Mouse (Mus musculus): ENCODE data around the gene Rptor. TPM values are rescaled to one million over a fixed set of nuclear protein-coding genes. Genes with fewer than 3 reads are reported as not detected.
"Not testable (repeated sequence)": the region's sequence is repeated elsewhere in the genome, so short reads cannot be mapped to it uniquely, and the experiment has no call there.

The Rptor gene
- polyA plus RNA-seq, 1 experiment from 2014 or later = 18.3 TPM

GRCm38 (mm10) chr11:119661479-119661878, 58.8 kb downstream of the Rptor start:
- H3K27me3 ChIP-seq; H3K4me2 ChIP-seq (replicated peaks); H3K9ac ChIP-seq (replicated peaks); ATAC-seq (ENCODE audit: low FRiP score, low read depth); H3K9me3 ChIP-seq; H3K4me3 ChIP-seq; H3K36me3 ChIP-seq; H3K27ac ChIP-seq (replicated peaks): not testable (repeated sequence)
- H3K4me1 ChIP-seq = peaks cover 13% of the 10 kb centered on the region
- WGBS = 58% methylated on average over 4 of the region's 4 CpGs

GRCm38 (mm10) chr11:119663876-119664275, 61.2 kb downstream of the Rptor start:
- no peak overlapping the region for H3K9ac ChIP-seq (replicated peaks)
- no peak overlapping the region for H3K27ac ChIP-seq (replicated peaks)
- no peak for ATAC-seq (ENCODE audit: low FRiP score, low read depth)
- H3K27me3 ChIP-seq = no peaks in the 10 kb centered on the region
- H3K9me3 ChIP-seq = no peaks in the 10 kb centered on the region
- H3K4me3 ChIP-seq = no peak overlapping the region
- H3K36me3 ChIP-seq = no peaks in the 10 kb centered on the region
- H3K4me1 ChIP-seq = peaks cover 17% of the 10 kb centered on the region
- 89% methylated on average over 2 of the region's 2 CpGs for whole genome bisulfite sequencing
- H3K4me2 ChIP-seq (replicated peaks) = no peak overlapping the region

GRCm38 (mm10) chr11:119664678-119665307, 62.1 kb downstream of the Rptor start:
- H3K4me2 ChIP-seq (replicated peaks) = no peak overlapping the region
- WGBS = 81% methylated on average over 10 of the region's 10 CpGs
- no peaks in the 10 kb centered on the region for H3K9me3 ChIP-seq
- no peaks in the 10 kb centered on the region for H3K27me3 ChIP-seq
- ATAC-seq (ENCODE audit: low FRiP score, low read depth) = no peak
- H3K9ac ChIP-seq (replicated peaks) = no peak overlapping the region
- no peak overlapping the region for H3K27ac ChIP-seq (replicated peaks)
- no peak overlapping the region for H3K4me3 ChIP-seq
- H3K4me1 ChIP-seq = peaks cover 17% of the 10 kb centered on the region
- no peaks in the 10 kb centered on the region for H3K36me3 ChIP-seq

GRCm38 (mm10) chr11:119665308-119665702, 62.6 kb downstream of the Rptor start:
- 96% methylated on average over 5 of the region's 5 CpGs for WGBS

GRCm38 (mm10) chr11:119666567-119667108, 63.9 kb downstream of the Rptor start:
- no peak for ATAC-seq (ENCODE audit: low FRiP score, low read depth)
- Histone ChIP-seq H3K4me3 (no peak overlapping the region), H3K36me3 (no peaks in the 10 kb centered on the region), H3K4me1 (peaks cover 17% of the 10 kb centered on the region), H3K27me3 (no peaks in the 10 kb centered on the region), H3K27ac (replicated peaks) (0 out of 2 replicates have a peak overlapping the region, but pooled peaks have one; percentile 11), H3K9ac (replicated peaks) (no peak overlapping the region), H3K4me2 (replicated peaks) (no peak overlapping the region), H3K9me3 (no peaks in the 10 kb centered on the region)
- WGBS = 20% methylated on average over 2 of the region's 2 CpGs

More at GRCm38 (mm10) chr11:119665308-119665702, 62.6 kb downstream of the Rptor start:
- no peak overlapping the region for H3K27ac ChIP-seq (replicated peaks)
- H3K9me3 ChIP-seq = no peaks in the 10 kb centered on the region
- H3K4me2 ChIP-seq (replicated peaks) = no peak overlapping the region
- H3K27me3 ChIP-seq = no peaks in the 10 kb centered on the region
- no peaks in the 10 kb centered on the region for H3K36me3 ChIP-seq
- peaks cover 17% of the 10 kb centered on the region for H3K4me1 ChIP-seq
- no peak for ATAC-seq (ENCODE audit: low FRiP score, low read depth)
- no peak overlapping the region for H3K9ac ChIP-seq (replicated peaks)
- no peak overlapping the region for H3K4me3 ChIP-seq

GRCm38 (mm10) chr11:119670690-119671666, 68.3 kb downstream of the Rptor start:
- no peak overlapping the region for H3K27ac ChIP-seq (replicated peaks)
- ATAC-seq (ENCODE audit: low FRiP score, low read depth) = no peak

GRCm38 (mm10) chr11:119672041-119672440, 69.3 kb downstream of the Rptor start:
- ATAC-seq (ENCODE audit: low FRiP score, low read depth) = no peak
- 36% methylated on average over 2 of the region's 2 CpGs for WGBS
- no peaks in the 10 kb centered on the region for H3K36me3 ChIP-seq
- no peaks in the 10 kb centered on the region for H3K4me1 ChIP-seq
- H3K4me2 ChIP-seq (replicated peaks) = no peak overlapping the region
- 0 out of 2 replicates have a peak, but pooled peaks cover 3% of the 10 kb centered on the region for H3K9me3 ChIP-seq
- H3K27ac ChIP-seq (replicated peaks) = no peak overlapping the region
- H3K27me3 ChIP-seq = no peaks in the 10 kb centered on the region
- H3K4me3 ChIP-seq = no peak overlapping the region
- H3K9ac ChIP-seq (replicated peaks) = no peak overlapping the region

More at GRCm38 (mm10) chr11:119670690-119671666, 68.3 kb downstream of the Rptor start:
- H3K9me3 ChIP-seq = 0 out of 2 replicates have a peak, but pooled peaks cover 3% of the 10 kb centered on the region
- no peaks in the 10 kb centered on the region for H3K27me3 ChIP-seq
- 0 out of 2 replicates have a peak, but pooled peaks cover 9% of the 10 kb centered on the region for H3K4me1 ChIP-seq
- H3K4me2 ChIP-seq (replicated peaks) = no peak overlapping the region
- 81% methylated on average over 11 of the region's 11 CpGs for WGBS
- no peaks in the 10 kb centered on the region for H3K36me3 ChIP-seq
- no peak overlapping the region for H3K4me3 ChIP-seq
- no peak overlapping the region for H3K9ac ChIP-seq (replicated peaks)

- Histone ChIP-seq H3K27me3 (no peaks in the 10 kb centered on the region), H3K4me1 (no peaks in the 10 kb centered on the region), H3K4me2 (replicated peaks) (no peak overlapping the region), H3K27ac (replicated peaks) (no peak overlapping the region), H3K36me3 (no peaks in the 10 kb centered on the region), H3K9me3 (0 out of 2 replicates have a peak, but pooled peaks cover 3% of the 10 kb centered on the region), H3K9ac (replicated peaks) (no peak overlapping the region), H3K4me3 (no peak overlapping the region)
- ATAC-seq (ENCODE audit: low FRiP score, low read depth) = no peak
- WGBS = 79% methylated on average over 4 of the region's 4 CpGs
These were observed 70.1 kb downstream of the Rptor start for GRCm38 (mm10) chr11:119672775-119673174.

GRCm38 (mm10) chr11:119674835-119675234, 72.1 kb downstream of the Rptor start:
- ATAC-seq (ENCODE audit: low FRiP score, low read depth) = no peak

GRCm38 (mm10) chr11:119675546-119675945, 72.8 kb downstream of the Rptor start:
- 83% methylated on average over 6 of the region's 6 CpGs for WGBS

More at GRCm38 (mm10) chr11:119674835-119675234, 72.1 kb downstream of the Rptor start:
- Histone ChIP-seq H3K4me1 (no peaks in the 10 kb centered on the region), H3K9ac (replicated peaks) (no peak overlapping the region), H3K36me3 (no peaks in the 10 kb centered on the region), H3K9me3 (0 out of 2 replicates have a peak, but pooled peaks cover 3% of the 10 kb centered on the region), H3K4me2 (replicated peaks) (no peak overlapping the region), H3K4me3 (no peak overlapping the region), H3K27me3 (no peaks in the 10 kb centered on the region), H3K27ac (replicated peaks) (no peak overlapping the region)
- 84% methylated on average over 4 of the region's 4 CpGs for WGBS

GRCm38 (mm10) chr11:119676751-119677411, 74.2 kb downstream of the Rptor start:
- H3K27ac ChIP-seq (replicated peaks) = no peak overlapping the region
- 87% methylated on average over 7 of the region's 7 CpGs for WGBS

More at GRCm38 (mm10) chr11:119675546-119675945, 72.8 kb downstream of the Rptor start:
- Histone ChIP-seq H3K4me2 (replicated peaks) (no peak overlapping the region), H3K27ac (replicated peaks) (no peak overlapping the region), H3K9me3 (0 out of 2 replicates have a peak, but pooled peaks cover 3% of the 10 kb centered on the region), H3K9ac (replicated peaks) (no peak overlapping the region), H3K4me1 (no peaks in the 10 kb centered on the region), H3K36me3 (no peaks in the 10 kb centered on the region), H3K4me3 (no peak overlapping the region), H3K27me3 (no peaks in the 10 kb centered on the region)
- ATAC-seq (ENCODE audit: low FRiP score, low read depth) = no peak

More at GRCm38 (mm10) chr11:119676751-119677411, 74.2 kb downstream of the Rptor start:
- no peak overlapping the region for H3K4me3 ChIP-seq
- H3K27me3 ChIP-seq = no peaks in the 10 kb centered on the region
- no peak overlapping the region for H3K4me2 ChIP-seq (replicated peaks)
- H3K9me3 ChIP-seq = 0 out of 2 replicates have a peak, but pooled peaks cover 3% of the 10 kb centered on the region
- H3K36me3 ChIP-seq = no peaks in the 10 kb centered on the region
- ATAC-seq (ENCODE audit: low FRiP score, low read depth) = no peak
- H3K9ac ChIP-seq (replicated peaks) = no peak overlapping the region
- H3K4me1 ChIP-seq = no peaks in the 10 kb centered on the region

Data from midbrain, embryonic 12.5 days (tissue).